Mouse (Mus musculus) thymus, adult 2 months (tissue): ENCODE measurements around the gene Lamtor2. TPM values are rescaled to one million over a fixed set of nuclear protein-coding genes. Genes with fewer than 3 reads are reported as not detected.

Experiments used
- DNase-seq: peaks from one replicate; pipeline ENCODE4 v3.0.0; 2021
- H3K27ac ChIP-seq: fragments of 200-500 bp; 2 replicates; pipeline ENCODE4 v1.5.1; 2012; ENCODE audit warnings: low read length, control low read depth; ENCODE audit not compliant: control insufficient read depth, insufficient read depth
- H3K27me3 ChIP-seq: fragments of 200-500 bp; 2 replicates; pipeline ENCODE4 v1.6.1; 2012; ENCODE audit warnings: mild to moderate bottlenecking, low read length, moderate library complexity, mixed read lengths; ENCODE audit not compliant: control insufficient read depth, insufficient read depth
- H3K36me3 ChIP-seq: fragments of 200-500 bp; 2 replicates; pipeline ENCODE4 v1.6.1; 2012; ENCODE audit warnings: mild to moderate bottlenecking, low read length, moderate library complexity; ENCODE audit not compliant: control insufficient read depth, insufficient read depth
- H3K4me1 ChIP-seq: fragments of 200-500 bp; replicated peaks from 2 replicates; pipeline ENCODE4 v1.6.1; 2012; ENCODE audit warnings: low read length; ENCODE audit not compliant: control insufficient read depth, insufficient read depth
- H3K4me3 ChIP-seq: fragments of 200-500 bp; 2 replicates; pipeline ENCODE4 v1.5.1; 2012; ENCODE audit warnings: mild to moderate bottlenecking, low read length, control low read depth, moderate library complexity; ENCODE audit not compliant: control insufficient read depth, insufficient read depth
- CTCF ChIP-seq: fragments of 200-500 bp; IDR thresholded peaks from 2 replicates; pipeline ENCODE4 v1.5.1; 2012; ENCODE audit warnings: mild to moderate bottlenecking, control low read depth, low read length, moderate library complexity, borderline replicate concordance; ENCODE audit not compliant: control insufficient read depth, poor library complexity, insufficient read depth; ENCODE audit errors: extremely low read depth
- POLR2A ChIP-seq: fragments of 200-500 bp; IDR thresholded peaks from 2 replicates; pipeline ENCODE4 v1.6.1; 2012; ENCODE audit warnings: mild to moderate bottlenecking, low read length, control low read depth, moderate library complexity; ENCODE audit not compliant: control insufficient read depth, poor library complexity, insufficient read depth; ENCODE audit errors: extremely low read depth
- WGBS: fragments of 180-500 bp; shearing (Covaris S2); methylation state at CpG from one replicate; pipeline ENCODE4 v1.1.7; 2018; 5-methylcytosine and 5-hydroxymethylcytosine counted together
- polyA plus RNA-seq: library from polyadenylated mRNA; depleted of rRNA; stranded (reverse); fragments of >200 nt; gene quantifications from 2 replicates; pipeline ENCODE4 v1.2.3, GENCODE M21; 2012

The Lamtor2 gene
- polyA plus RNA-seq, 1 experiment = 141 TPM

DNA sequence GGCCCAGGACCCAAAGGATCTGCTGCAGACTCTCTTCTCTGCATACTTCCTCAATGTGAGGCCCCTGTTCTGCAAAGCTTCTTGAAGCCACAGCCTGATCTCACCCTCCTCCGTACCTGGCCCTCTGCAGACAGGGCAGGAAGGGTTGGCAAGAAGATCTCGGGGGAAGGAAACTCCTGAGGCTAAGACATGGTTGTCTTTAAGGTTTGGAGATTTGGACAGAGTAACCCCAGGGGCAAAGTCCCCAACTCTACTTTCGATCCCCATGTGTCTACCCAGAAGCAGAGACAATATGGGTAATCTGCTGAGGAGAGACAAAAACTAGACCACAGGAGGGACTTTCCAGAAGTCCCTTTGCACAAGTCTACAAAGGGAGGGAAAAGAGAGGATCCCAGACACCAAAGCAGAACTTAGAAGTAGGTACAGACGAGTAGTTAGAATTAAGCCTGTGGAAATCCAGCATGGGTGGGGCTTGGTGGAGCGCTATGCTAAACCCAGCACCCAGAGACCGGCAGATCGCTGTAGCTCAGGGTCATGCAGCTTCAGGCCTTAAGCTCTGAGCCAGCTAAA, 39.2 kb downstream of the Lamtor2 start:
- H3K4me1 ChIP-seq = peaks cover 62% of the 10 kb centered on the region
- H3K27me3 ChIP-seq = no peaks in the 10 kb centered on the region
- no peak for DNase-seq
- H3K36me3 ChIP-seq = no peaks in the 10 kb centered on the region
- no peak for TF ChIP-seq POLR2A
- no peak for TF ChIP-seq CTCF
- 42% methylated on average over 7 of the region's 7 CpGs for WGBS
- H3K27ac ChIP-seq = no peak overlapping the region
- no peak overlapping the region for H3K4me3 ChIP-seq

GRCm38 (mm10) chr3:88512896-88513545, 39.9 kb downstream of the Lamtor2 start:
- TF ChIP-seq CTCF (no peak), POLR2A (no peak)
- Histone ChIP-seq H3K4me3 (no peak overlapping the region), H3K36me3 (no peaks in the 10 kb centered on the region), H3K27ac (no peak overlapping the region; the same call in 1 of the 2 replicates), H3K4me1 (peaks cover 65% of the 10 kb centered on the region), H3K27me3 (no peaks in the 10 kb centered on the region)
- 37% methylated on average over 12 of the region's 15 CpGs for whole genome bisulfite sequencing
- no peak for DNase-seq

DNA sequence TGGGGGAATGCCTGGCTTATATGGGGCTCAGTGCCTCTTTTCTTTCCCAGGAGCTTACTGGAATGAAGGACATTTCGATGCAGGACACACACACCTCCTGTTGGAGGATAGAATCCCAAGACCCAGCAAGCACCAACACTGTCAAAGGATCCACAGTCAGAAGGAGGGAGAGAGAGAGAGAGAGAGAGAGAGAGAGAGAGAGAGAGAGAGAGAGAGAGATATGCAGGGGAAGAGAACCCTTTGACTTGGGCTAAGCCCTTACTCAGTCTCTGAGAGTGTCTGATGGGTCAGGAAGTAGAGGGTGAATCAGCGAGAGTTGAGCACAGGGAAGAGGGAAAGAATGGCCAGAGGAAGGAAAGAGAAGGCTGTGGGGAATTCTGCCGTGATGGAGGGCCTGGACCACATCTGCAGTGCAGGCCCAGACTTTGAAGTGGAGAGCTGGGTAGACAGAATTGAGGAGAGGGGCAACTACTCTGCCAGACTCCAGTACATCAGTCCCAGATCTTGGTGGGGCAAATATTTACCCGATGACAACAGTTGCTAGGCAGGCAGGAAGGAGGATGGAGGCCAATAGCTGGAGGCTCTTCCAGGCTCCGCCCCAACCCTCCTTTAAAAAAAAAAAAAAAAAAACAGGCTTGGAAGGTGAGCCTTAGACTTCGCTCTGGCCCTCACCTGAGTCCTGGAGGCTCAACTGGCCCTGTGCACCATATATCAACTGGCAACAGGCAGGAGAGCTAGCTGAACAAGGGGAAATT, 40.6 kb downstream of the Lamtor2 start:
- Histone ChIP-seq H3K4me1 (peaks cover 66% of the 10 kb centered on the region), H3K36me3 (no peaks in the 10 kb centered on the region), H3K27ac (no peak overlapping the region; the same call in 1 of the 2 replicates), H3K27me3 (no peaks in the 10 kb centered on the region), H3K4me3 (no peak overlapping the region)
- no peak for DNase-seq
- 60% methylated on average over 6 of the region's 6 CpGs for WGBS
- no peak for TF ChIP-seq CTCF
- no peak for TF ChIP-seq POLR2A

- WGBS = 23% methylated on average over 4 of the region's 4 CpGs
Observed at GRCm38 (mm10) chr3:88511559-88511958, 41.3 kb downstream of the Lamtor2 start.

DNA sequence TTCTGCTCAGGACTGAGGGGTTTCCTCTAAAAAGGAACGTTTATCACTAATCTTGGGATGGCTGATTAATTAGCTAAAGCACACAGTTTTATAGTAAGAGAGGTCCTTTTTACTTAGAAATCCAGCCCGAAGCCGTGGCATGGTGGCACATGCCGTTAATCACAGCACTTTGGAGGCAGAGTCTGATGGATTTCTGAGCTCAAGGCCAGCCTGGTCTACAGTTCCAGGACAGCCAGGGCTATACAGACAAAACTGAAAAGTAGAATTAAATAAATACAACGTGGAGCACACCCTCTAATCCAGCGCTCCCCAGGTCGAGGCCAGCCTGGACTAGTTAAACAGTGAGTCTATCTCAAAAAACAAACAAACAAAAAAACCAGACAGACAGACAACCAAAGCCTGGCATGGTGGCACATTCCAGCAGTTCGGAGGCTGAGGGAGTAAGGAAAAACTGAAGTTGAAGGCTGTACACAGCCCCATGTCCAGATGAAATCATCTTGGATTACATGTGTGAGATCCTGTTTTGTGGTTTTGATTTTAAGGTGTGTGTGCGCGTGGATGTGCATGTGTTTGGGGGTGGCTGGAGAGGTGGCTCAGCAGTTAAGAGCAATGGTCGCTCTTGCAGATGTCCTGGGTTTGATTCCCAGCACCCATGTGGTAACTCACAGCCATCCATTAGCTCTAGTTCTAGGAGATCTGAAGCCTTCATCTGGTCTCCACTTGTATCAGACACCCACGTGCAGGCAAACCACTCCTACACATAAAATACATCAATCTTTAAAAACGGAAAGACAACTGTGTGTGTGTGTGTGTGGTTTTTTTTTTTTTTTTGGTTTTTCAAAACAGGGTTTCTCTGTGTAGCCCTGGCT, 42.2 kb downstream of the Lamtor2 start:
- H3K27ac ChIP-seq = peak overlapping the region; percentile 27; the same call in 1 of the 2 replicates
- no peaks in the 10 kb centered on the region for H3K36me3 ChIP-seq
- H3K4me1 ChIP-seq = peaks cover 66% of the 10 kb centered on the region
- H3K4me3 ChIP-seq = no peak overlapping the region
- no peak for DNase-seq
- H3K27me3 ChIP-seq = no peaks in the 10 kb centered on the region
- TF ChIP-seq CTCF (no peak), POLR2A (no peak)
- 22% methylated on average over 13 of the region's 13 CpGs for WGBS

More at GRCm38 (mm10) chr3:88511559-88511958, 41.3 kb downstream of the Lamtor2 start:
- Histone ChIP-seq H3K4me3 (no peak overlapping the region), H3K36me3 (no peaks in the 10 kb centered on the region), H3K27ac (no peak overlapping the region), H3K4me1 (peaks cover 70% of the 10 kb centered on the region), H3K27me3 (no peaks in the 10 kb centered on the region)
- DNase-seq = no peak
- TF ChIP-seq CTCF = 0 out of 2 replicates have a peak, but pooled peaks have one; percentile 13
- TF ChIP-seq POLR2A = no peak

DNA sequence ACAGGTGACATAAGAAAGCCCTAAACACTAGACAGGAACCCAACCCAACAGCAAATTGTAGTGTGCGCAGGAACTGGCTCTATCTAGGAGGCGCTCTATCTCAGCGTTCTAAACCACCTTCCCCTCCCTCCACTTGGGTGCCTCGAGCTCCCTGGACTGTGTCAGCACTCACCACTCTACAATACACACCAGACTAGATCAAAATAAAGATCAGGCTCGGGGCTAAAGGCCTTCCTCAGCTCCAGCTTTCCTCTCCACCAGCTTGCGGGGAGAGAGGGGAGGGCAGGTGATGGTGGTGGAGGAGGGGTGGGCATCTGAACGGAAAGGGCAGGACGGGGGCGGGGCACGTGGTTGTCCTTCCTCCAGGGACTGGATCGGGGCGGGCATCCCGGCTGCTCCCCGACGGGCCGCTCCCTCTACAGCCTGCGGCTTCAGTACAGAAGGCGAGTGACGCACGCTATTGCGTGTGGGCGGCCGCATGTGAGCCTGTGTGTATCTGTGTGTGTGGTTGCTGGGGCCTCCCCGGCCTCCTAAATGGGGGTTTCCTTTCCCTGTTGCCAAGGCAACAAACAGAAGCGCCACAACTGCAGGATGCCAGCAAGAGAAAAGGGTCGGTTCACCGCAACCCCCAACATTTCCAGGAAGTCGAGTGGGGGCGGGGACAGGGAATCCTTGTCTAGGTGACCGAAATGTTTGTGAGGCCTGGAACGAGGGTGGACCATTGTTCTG, 43.0 kb downstream of the Lamtor2 start, which contains the start of gene Lmna:
Lmna (minus strand) TSS at position 265 of the 729 bp plus-strand sequence.
- under 1% methylated on average over 31 of the region's 31 CpGs for WGBS
- peak within 1 kb of the TSS; percentile 38 for H3K4me3 ChIP-seq
- TF ChIP-seq CTCF (no peak; the same call in 1 of the 2 replicates), POLR2A (peak; percentile 65)
- DNase-seq = peak; percentile 94
- H3K4me1 ChIP-seq = peaks cover 64% of the 10 kb centered on the region
- H3K36me3 ChIP-seq = no peaks in the 10 kb centered on the region
- peak within 1 kb of the TSS; percentile 83 for H3K27ac ChIP-seq
- H3K27me3 ChIP-seq = no peaks in the 10 kb centered on the region
